Mouse (Mus musculus) central nervous system, embryonic 18 days (tissue): ENCODE data around the gene Tbc1d4. TPM values are rescaled to one million over a fixed set of nuclear protein-coding genes. Genes with fewer than 3 reads are reported as not detected.

ENCODE experiments used
- polyA plus RNA-seq: library from polyadenylated mRNA; depleted of rRNA; stranded (reverse); fragments of >200 nt; gene quantifications from 2 replicates; pipeline ENCODE4 v1.2.3, GENCODE M21; 2012; rRNA removed

Gene Tbc1d4
- 7.0 and 9.0 TPM in 2 replicates for polyA plus RNA-seq

DNA sequence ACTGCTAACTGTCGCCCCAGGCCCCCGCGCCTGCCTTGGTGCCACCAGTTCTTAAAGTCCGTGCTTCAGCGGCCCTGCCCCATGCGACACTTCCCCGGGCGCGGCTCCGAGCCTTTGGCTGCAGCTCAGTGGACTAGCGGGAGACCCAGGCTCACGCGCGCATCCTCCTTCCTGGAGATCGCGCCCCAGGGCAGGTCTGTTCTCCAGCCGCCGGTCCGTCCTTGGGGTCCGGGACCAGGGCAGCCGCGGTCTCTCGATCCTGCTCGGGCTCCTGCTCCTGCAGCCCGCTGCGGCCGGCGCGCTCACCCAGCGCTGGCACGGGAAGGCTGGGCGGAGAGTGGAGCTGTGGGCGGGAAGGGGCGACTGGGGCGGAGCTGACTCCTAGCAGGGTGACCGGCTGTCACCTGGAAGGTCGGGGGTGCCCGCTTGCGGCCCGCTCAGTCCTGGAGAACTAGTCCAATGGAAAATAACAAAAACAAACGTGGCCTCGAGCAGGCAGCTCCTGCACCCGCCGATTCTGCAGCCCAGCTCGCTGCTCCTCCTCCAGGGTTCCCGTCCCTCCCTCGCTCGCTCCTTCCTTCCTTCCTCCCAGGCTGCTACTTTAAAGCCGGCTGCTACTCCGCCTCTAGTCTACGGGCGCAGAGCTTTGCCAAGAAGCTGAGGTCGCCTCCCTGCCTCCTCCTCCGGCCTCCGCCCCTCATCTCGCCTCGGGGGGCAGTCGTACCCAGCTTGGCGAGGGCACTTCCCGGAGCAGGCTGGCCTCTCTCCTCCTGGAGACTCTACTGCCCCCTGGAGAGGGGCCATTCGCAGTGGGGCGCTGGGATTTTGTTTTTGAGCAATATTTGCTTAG is at the start of gene Tbc1d4:
Gene Tbc1d4 (minus strand): TSS at position 673 of the 850 bp plus-strand sequence.

DNA sequence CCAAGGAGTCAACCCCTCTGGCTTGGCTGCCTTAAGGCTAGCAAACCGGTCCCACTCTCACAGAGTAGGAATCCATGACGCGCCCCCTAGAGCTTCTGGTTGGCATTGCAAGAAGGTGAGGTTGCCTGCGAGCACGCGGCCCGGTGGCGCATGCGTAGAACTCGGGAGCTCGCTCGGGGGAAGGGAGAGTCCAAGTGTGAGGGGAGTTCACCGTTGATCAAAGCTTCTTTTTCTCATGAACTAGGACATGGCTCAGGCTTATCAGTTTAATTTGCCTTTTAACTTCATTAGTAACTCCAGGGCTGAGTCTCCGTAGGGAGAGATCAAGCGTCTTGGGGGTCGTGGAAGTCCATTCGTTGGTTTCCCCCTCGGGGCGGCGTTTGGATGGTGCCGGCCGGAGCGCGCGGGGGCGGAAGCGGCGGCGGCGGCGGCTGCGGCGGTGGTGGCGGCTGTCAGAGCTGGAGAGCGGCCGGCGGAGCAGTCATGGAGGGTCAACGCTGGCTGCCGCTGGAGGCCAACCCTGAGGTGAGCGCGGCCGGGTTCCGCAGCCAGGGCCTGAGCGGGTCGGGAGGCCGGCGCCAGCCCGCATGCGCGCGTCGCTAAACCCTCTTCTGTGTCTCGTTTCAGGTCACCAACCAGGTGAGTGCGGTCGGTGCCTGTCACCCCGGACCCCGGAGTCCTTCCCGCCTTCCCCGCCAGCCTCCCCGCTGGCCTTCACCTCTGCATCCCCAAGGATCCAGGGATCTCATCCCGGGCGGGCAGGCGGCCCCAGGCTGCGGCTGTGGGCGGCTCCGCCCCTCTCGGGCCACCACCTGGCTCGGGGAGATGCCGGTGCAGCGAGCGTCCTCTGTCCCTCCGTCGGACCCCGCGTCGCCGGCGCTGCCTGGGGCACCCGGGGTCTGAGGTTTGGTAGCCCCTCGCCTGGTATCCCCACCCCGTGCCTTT is 44.9 kb upstream of the Tbc1d4 start, which contains the start of gene Uchl3:
Gene Uchl3 (plus strand): TSS at position 387 of the 945 bp plus-strand sequence.

DNA sequence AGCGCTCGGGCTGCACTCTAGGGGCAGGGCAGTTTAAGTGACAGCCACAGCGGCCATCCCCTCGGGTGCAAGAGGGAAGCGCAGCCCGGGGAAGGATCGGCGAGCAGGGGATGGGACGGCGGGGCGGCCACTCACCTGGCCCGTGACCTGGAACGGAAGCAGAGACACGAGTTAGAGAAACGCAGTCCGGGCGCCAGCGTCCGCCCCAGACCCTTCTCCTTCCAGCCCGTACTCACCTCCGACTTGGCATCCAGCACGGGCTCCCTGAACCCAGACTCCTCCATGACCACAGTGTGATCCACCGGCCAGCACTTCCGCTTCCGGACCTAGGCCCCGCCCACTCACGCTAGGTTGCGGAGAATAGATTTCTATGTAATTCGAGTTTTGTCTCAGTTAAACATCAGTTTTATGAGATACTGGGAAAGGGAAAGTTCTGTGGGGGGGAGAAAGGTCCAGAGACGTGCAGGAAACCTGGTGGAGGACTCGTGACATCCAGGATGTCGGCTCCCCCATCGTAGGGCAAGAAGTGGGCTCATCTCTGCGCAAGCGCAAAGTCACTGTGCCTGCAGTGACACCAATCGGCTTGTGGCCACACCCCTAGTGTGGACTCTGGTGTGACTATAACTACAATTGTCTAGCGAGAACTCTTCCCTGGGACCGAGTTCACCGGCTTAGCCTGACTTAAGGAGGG is 31.3 kb upstream of the Tbc1d4 start, which contains the start of gene Commd6:
Gene Commd6 (minus strand): TSS at position 534 of the 691 bp plus-strand sequence.

Other genes starting within 250 kb of the Tbc1d4 start
- gene Commd6, start 31.5 kb upstream of the Tbc1d4 start, polyA plus RNA-seq, result 43.6 and 48.7 TPM in 2 replicates
- 173 and 178 TPM in 2 replicates for gene Uchl3, start 44.8 kb upstream of the Tbc1d4 start, polyA plus RNA-seq
- gene Gm9922, start 120.6 kb upstream of the Tbc1d4 start, polyA plus RNA-seq, result 0.27 and 0.36 TPM in 2 replicates
- gene Lmo7, start 120.8 kb upstream of the Tbc1d4 start, polyA plus RNA-seq, result 17.3 and 18.8 TPM in 2 replicates